Mouse (Mus musculus) testis, adult 2 months (tissue): ENCODE measurements around the gene Ltbp1.

ENCODE experiments used
- CTCF ChIP-seq: fragments of 200-500 bp; IDR thresholded peaks from 2 replicates; pipeline ENCODE4 v1.5.1; 2012; ENCODE audit warnings: low read depth, mild to moderate bottlenecking, inconsistent platforms, low read length, moderate library complexity; ENCODE audit not compliant: control insufficient read depth, insufficient read depth, insufficient replicate concordance
- POLR2A ChIP-seq: fragments of 200-500 bp; IDR thresholded peaks from 2 replicates; pipeline ENCODE4 v1.6.1; 2012; ENCODE audit warnings: low read depth, mild to moderate bottlenecking, inconsistent platforms, low read length, moderate library complexity; ENCODE audit not compliant: control insufficient read depth

DNA sequence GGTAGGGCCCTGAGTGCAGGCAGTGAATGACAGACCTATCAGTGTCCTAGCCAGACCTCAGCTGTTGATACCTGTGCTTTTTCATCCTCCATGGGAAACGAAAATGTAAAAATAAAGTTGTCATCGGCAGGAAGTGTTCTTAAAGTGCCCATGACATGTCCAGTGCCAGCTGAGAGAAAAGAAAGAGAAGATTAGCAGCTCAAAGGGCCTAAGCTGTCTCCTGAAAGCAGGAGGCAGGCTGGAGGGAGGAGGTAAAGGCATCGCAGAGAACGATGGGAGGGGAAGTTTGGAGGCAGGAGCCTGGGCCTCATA lies 10.8 kb upstream of the Ltbp1 start:
- TF ChIP-seq CTCF: no peak
- TF ChIP-seq POLR2A: no peak
